Mouse (Mus musculus) megakaryocyte, embryonic 14.5 days (primary cell): ENCODE results near the gene Speg.

Experiments
- FLI1 ChIP-seq: IDR thresholded peaks from 2 replicates; pipeline ENCODE4 v1.6.1; 2012; ENCODE audit warnings: low read length, inconsistent platforms, mixed read lengths
- GATA1 ChIP-seq: IDR thresholded peaks from 3 replicates; pipeline ENCODE4 v1.6.1; 2012; ENCODE audit warnings: mixed read lengths, low read length, inconsistent platforms, borderline replicate concordance

DNA sequence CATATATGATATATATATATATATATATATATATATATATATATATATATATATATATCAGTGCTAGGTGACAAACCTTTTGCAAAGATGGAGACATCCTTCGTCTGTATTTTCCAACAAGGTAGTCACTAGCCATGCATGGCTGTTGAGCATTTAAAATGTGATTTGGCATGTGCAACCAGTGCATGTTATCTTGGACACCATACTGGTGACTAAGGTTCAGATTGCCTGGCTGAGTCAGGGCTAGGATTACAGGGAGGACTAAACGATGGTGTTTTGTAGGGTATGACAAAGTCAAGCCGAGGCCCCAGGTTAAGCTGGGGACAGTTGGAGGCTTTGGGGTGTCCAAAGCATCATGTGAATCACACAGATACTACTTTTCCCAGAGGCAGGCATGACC is 80.3 kb downstream of the Speg start:
- TF ChIP-seq FLI1 (no peak), GATA1 (no peak)
